Mouse (Mus musculus): ENCODE data around the gene Zbtb44.

- TF ChIP-seq GATA1 (IDR thresholded peaks at IDR 0.05; ENCODE audit: low read length) (no peak), TAL1 (IDR thresholded peaks at IDR 0.05; ENCODE audit: low read length) (no peak)
Measured at GRCm38 (mm10) chr9:31082054-31082666, 51.7 kb downstream of the Zbtb44 start.
